ENCODE assay signal across 8 mouse cellular contexts in the genomic region with DNA sequence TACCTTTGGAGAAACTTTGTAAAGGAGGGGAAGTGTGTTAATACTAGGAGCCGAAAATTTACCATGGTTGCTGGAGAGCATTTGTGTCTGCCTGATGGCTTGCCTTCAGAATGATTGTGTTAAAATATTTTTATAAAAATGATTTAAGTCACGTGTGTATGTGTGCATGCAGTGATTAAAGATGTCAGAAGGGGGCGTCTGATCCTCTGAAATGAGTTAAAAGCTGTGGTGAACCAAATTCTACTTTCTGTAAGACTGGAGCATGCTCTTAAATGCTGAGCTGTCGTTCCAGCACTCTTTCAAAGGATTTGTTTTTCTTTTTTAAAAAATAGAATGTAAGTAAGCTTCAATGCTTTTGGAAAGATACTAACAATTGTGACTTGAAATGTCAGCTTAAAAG. TPM values are rescaled to one million over a fixed set of nuclear protein-coding genes. Genes with fewer than 3 reads are reported as not detected.
DNase-seq lines count a peak whose midpoint lies in the region; ATAC-seq and TF ChIP-seq lines count a peak whose summit lies in the region.

No protein-coding gene starts in this region.

- TF ChIP-seq CTCF in liver, embryonic 14.5 days (IDR thresholded peaks at IDR 0.05; ENCODE audit: low read depth), result peak; percentile 10; the same call in 1 of the 2 replicates
- TF ChIP-seq CTCF in Patski (IDR thresholded peaks at IDR 0.05), result peak; percentile 53

- no peak overlapping the region for H3K4me3 ChIP-seq in forebrain, embryonic 11.5 days (ENCODE audit: low read depth, low read length)
- no peak overlapping the region for H3K4me3 ChIP-seq in forebrain, embryonic 16.5 days (replicated peaks; ENCODE audit: low read length)
- H3K4me3 ChIP-seq in liver, embryonic 14.5 days (ENCODE audit: insufficient read depth in 1 of 2, low read depth in 2 of 2, low read length in 2 of 2), result no peak overlapping the region

- H3K9me3 ChIP-seq in forebrain, embryonic 11.5 days (ENCODE audit: control insufficient read depth, low read length), result no peaks in the 10 kb centered on the region
- H3K9me3 ChIP-seq in forebrain, embryonic 16.5 days (ENCODE audit: control insufficient read depth, low read length), result no peaks in the 10 kb centered on the region
- no peaks in the 10 kb centered on the region for H3K9me3 ChIP-seq in liver, embryonic 14.5 days (ENCODE audit: control insufficient read depth, low read length)

- H3K27ac ChIP-seq in forebrain, embryonic 11.5 days (ENCODE audit: low read depth, low read length), result no peak overlapping the region
- H3K27ac ChIP-seq in forebrain, embryonic 16.5 days (ENCODE audit: low read length), result no peak overlapping the region
- H3K27ac ChIP-seq in liver, embryonic 14.5 days, result no peak overlapping the region

- H3K27me3 ChIP-seq in forebrain, embryonic 11.5 days (ENCODE audit: control insufficient read depth, insufficient read depth, low read length), result no peaks in the 10 kb centered on the region
- no peaks in the 10 kb centered on the region for H3K27me3 ChIP-seq in forebrain, embryonic 16.5 days (replicated peaks; ENCODE audit: control insufficient read depth, insufficient read depth, low read length)
- no peaks in the 10 kb centered on the region for H3K27me3 ChIP-seq in liver, embryonic 14.5 days (ENCODE audit: control insufficient read depth, insufficient read depth, low read length)
- no peaks in the 10 kb centered on the region for H3K27me3 ChIP-seq in Patski

- WGBS in forebrain, embryonic 11.5 days, result 74% methylated on average over 4 of the region's 4 CpGs
- 55% methylated on average over 4 of the region's 4 CpGs for WGBS in forebrain, embryonic 16.5 days
- 46% methylated on average over 4 of the region's 4 CpGs for WGBS in liver, embryonic 14.5 days (ENCODE audit: insufficient replicate concordance)

- CTCF ChIA-PET in Patski (lab: Charles Lee), result interaction anchor here (1.0 to 1.3 kb wide), 3 partner anchors 11 to 19 kb away, joined by 3 to 6 read pairs (median 3); no protein-coding TSS in a partner anchor

- H3K4me1 ChIP-seq in forebrain, embryonic 11.5 days (replicated peaks; ENCODE audit: control insufficient read depth, insufficient read depth, low read length), result no peaks in the 10 kb centered on the region
- no peaks in the 10 kb centered on the region for H3K4me1 ChIP-seq in forebrain, embryonic 16.5 days (replicated peaks; ENCODE audit: control insufficient read depth, insufficient read depth, low read length)
- H3K4me1 ChIP-seq in liver, embryonic 14.5 days (replicated peaks; ENCODE audit: control insufficient read depth in 2 of 2, insufficient read depth in 2 of 2, low read length in 1 of 2), result no peaks in the 10 kb centered on the region

- no peak overlapping the region for H3K9ac ChIP-seq in forebrain, embryonic 11.5 days (ENCODE audit: low read length)
- no peak overlapping the region for H3K9ac ChIP-seq in forebrain, embryonic 16.5 days (replicated peaks; ENCODE audit: low read depth, low read length)
- no peak overlapping the region for H3K9ac ChIP-seq in liver, embryonic 14.5 days (replicated peaks)

- H3K4me2 ChIP-seq in forebrain, embryonic 11.5 days (ENCODE audit: low read depth, low read length, severe bottlenecking), result no peak overlapping the region
- H3K4me2 ChIP-seq in forebrain, embryonic 16.5 days (ENCODE audit: low read length), result no peak overlapping the region
- H3K4me2 ChIP-seq in liver, embryonic 14.5 days (ENCODE audit: low read depth), result no peak overlapping the region

- peaks cover 4% of the 10 kb centered on the region; the same call in 1 of the 2 replicates for H3K36me3 ChIP-seq in forebrain, embryonic 11.5 days (ENCODE audit: control insufficient read depth, insufficient read depth, low read length)
- peaks cover 18% of the 10 kb centered on the region for H3K36me3 ChIP-seq in forebrain, embryonic 16.5 days (ENCODE audit: control insufficient read depth, insufficient read depth)
- H3K36me3 ChIP-seq in liver, embryonic 14.5 days (replicated peaks; ENCODE audit: control insufficient read depth, insufficient read depth, low read depth), result no peaks in the 10 kb centered on the region; the same call in 1 of the 2 replicates

- POLR2A ChIA-PET in Patski (lab: Charles Lee), result interaction anchor here (0.7 kb wide), 1 partner anchor 104 kb away, joined by 4 read pairs; no protein-coding TSS in a partner anchor

- DNase-seq in forebrain, embryonic 11.5 days (ENCODE audit: low spot score), result peak; percentile 38
- no peak for DNase-seq in liver, embryonic 14.5 days (ENCODE audit: low read depth in 3 of 3, low spot score in 3 of 3)
- DNase-seq in liver (no peak), Patski (ENCODE audit: low read depth, low spot score) (no peak)
- peak; percentile 42 for DNase-seq in retina, postnatal 1 day
- DNase-seq in urinary bladder, adult 18-20 months (ENCODE audit: low spot score in 2 of 2), result no peak
- DNase-seq in gastrocnemius, postnatal 10 days, result no peak

- in situ Hi-C loops in Patski (cut with MboI; ENCODE audit: low pct_unique_long_range_greater_than_20kb), result no loop called here

- no peak for ATAC-seq in forebrain, embryonic 11.5 days (replicated peaks; ENCODE audit: low FRiP score)
- ATAC-seq in forebrain, embryonic 16.5 days, result no peak
- no peak for ATAC-seq in liver, embryonic 14.5 days (ENCODE audit: insufficient read depth)
- no peak for ATAC-seq in Patski

- no peak for TF ChIP-seq EP300 in liver, embryonic 14.5 days (IDR thresholded peaks at IDR 0.05; ENCODE audit: low read depth)

RNA-seq across cellular contexts. Expression of a gene that starts 49.4 kb away (rescaled TPM):
- 5.9 and 6.4 TPM in 2 replicates for polyA plus RNA-seq in forebrain, embryonic 11.5 days (2014; fragmentation: Nextera tagmentation; extraction: Ambion mirVana)
- polyA plus RNA-seq in forebrain, embryonic 16.5 days (2015; fragmentation: Nextera tagmentation; extraction: Ambion mirVana), result 2.2 and 2.4 TPM in 2 replicates
- 0.79 and 1.4 TPM in 2 replicates for polyA plus RNA-seq in liver, embryonic 14.5 days (2012; rRNA removed)
- 0.83 and 0.93 TPM in 2 replicates for polyA plus RNA-seq in liver, embryonic 14.5 days (2014; fragmentation: Nextera tagmentation; extraction: Ambion mirVana)
- polyA plus RNA-seq in Patski (2021), result 1.5 TPM
- 1 to 10 TPM; 2.6 to 3.9 TPM for total RNA-seq in gastrocnemius, postnatal 10 days (2021)

RNA-seq across cellular contexts. Expression of a gene that starts 49.7 kb away (rescaled TPM):
- polyA plus RNA-seq in forebrain, embryonic 11.5 days (2014; fragmentation: Nextera tagmentation; extraction: Ambion mirVana), result 99.5 and 102 TPM in 2 replicates
- 87.6 and 91.3 TPM in 2 replicates for polyA plus RNA-seq in forebrain, embryonic 16.5 days (2015; fragmentation: Nextera tagmentation; extraction: Ambion mirVana)
- 6.7 and 9.3 TPM in 2 replicates for polyA plus RNA-seq in liver, embryonic 14.5 days (2012; rRNA removed)
- polyA plus RNA-seq in liver, embryonic 14.5 days (2014; fragmentation: Nextera tagmentation; extraction: Ambion mirVana), result 19.7 and 20.1 TPM in 2 replicates
- 39.9 TPM for polyA plus RNA-seq in Patski (2021)
- 10 to 100 TPM; 11.3 to 14.1 TPM for total RNA-seq in gastrocnemius, postnatal 10 days (2021)

Comparison
In these comparisons a context has a peak if more than half of its experiments do, and no peak if none do; other contexts are left out.
1. DNase-seq: peak in forebrain, embryonic 11.5 days (single experiment) and retina, postnatal 1 day (single experiment); none in liver, embryonic 14.5 days (0 of 3), liver (single experiment), Patski (single experiment), urinary bladder, adult 18-20 months (0 of 2) and gastrocnemius, postnatal 10 days (single experiment).